Mouse (Mus musculus): ENCODE results near the gene Epm2a.

- no peak for TF ChIP-seq POLR2A (IDR thresholded peaks at IDR 0.05; ENCODE audit: control insufficient read depth in 1 of 2, insufficient read depth in 1 of 2, low read depth in 1 of 2, low read length in 2 of 2, poor library complexity in 1 of 2)
- no peak for TF ChIP-seq GABPA (IDR thresholded peaks at IDR 0.05; ENCODE audit: low read depth, low read length)
- no peak for TF ChIP-seq CTCF (IDR thresholded peaks at IDR 0.05 in 2 of 3, conservative IDR thresholded peaks at IDR 0.05 in 1 of 3; ENCODE audit: control insufficient read depth in 1 of 3, insufficient read depth in 1 of 3, low read depth in 2 of 3, low read length in 3 of 3, poor library complexity in 1 of 3, severe bottlenecking in 1 of 3)
- no peak for TF ChIP-seq RCOR1 (IDR thresholded peaks at IDR 0.05; ENCODE audit: low read depth, low read length)
- TF ChIP-seq GATA1 (IDR thresholded peaks at IDR 0.05; ENCODE audit: low read depth, low read length), result no peak
- no peak for TF ChIP-seq POLR2AphosphoS5 (IDR thresholded peaks at IDR 0.05; ENCODE audit: borderline replicate concordance, low read depth, low read length)
- no peak for TF ChIP-seq SMC3 (IDR thresholded peaks at IDR 0.05; ENCODE audit: low read depth, low read length)
- TF ChIP-seq E2F4 (IDR thresholded peaks at IDR 0.05; ENCODE audit: borderline replicate concordance, low read depth, low read length), result no peak
Observed at GRCm38 (mm10) chr10:11305365-11306053, 37.7 kb upstream of the Epm2a start.
